Mouse (Mus musculus) embryonic facial prominence, embryonic 11.5 days (tissue): Measurements from ENCODE around the gene Myl6b. TPM values are rescaled to one million over a fixed set of nuclear protein-coding genes. Genes with fewer than 3 reads are reported as not detected.

Experiments
- ATAC-seq: fragments of 200-750 bp; cut with Nextera tagmentation; replicated peaks from 2 replicates; pipeline ENCODE4 v1.8.0; 2017; ENCODE audit warnings: low read depth; ENCODE audit not compliant: insufficient number of reproducible peaks, low FRiP score, low TSS enrichment
- DNase-seq: peaks from one replicate; pipeline ENCODE4 v3.0.0-alpha.2; 2015; ENCODE audit warnings: low spot score
- H3K27ac ChIP-seq: fragments of 300-500 bp; sonication (generic); replicated peaks from 2 replicates; pipeline ENCODE4 v1.5.1; 2014; ENCODE audit warnings: mild to moderate bottlenecking, low read depth, low read length, control low read depth
- H3K27me3 ChIP-seq: fragments of 300-500 bp; sonication (generic); 2 replicates; pipeline ENCODE4 v1.6.1; 2014; ENCODE audit warnings: mild to moderate bottlenecking, low read length, moderate library complexity, mixed read lengths; ENCODE audit not compliant: control insufficient read depth, insufficient read depth
- H3K36me3 ChIP-seq: fragments of 300-500 bp; sonication (generic); replicated peaks from 2 replicates; pipeline ENCODE4 v1.6.1; 2014; ENCODE audit warnings: low read depth, mild to moderate bottlenecking, low read length, moderate library complexity, mixed read lengths; ENCODE audit not compliant: control insufficient read depth, insufficient read depth
- H3K4me1 ChIP-seq: fragments of 300-500 bp; sonication (generic); 2 replicates; pipeline ENCODE4 v1.6.1; 2014; ENCODE audit warnings: low read length, mixed read lengths; ENCODE audit not compliant: control insufficient read depth, insufficient read depth
- H3K4me2 ChIP-seq: fragments of 300-500 bp; sonication (generic); 2 replicates; pipeline ENCODE4 v1.6.1; 2014; ENCODE audit warnings: low read depth, mild to moderate bottlenecking, control low read depth, low read length, moderate library complexity
- H3K4me3 ChIP-seq: fragments of 300-500 bp; sonication (generic); 2 replicates; pipeline ENCODE4 v1.5.1; 2014; ENCODE audit warnings: low read depth, low read length, control low read depth
- H3K9ac ChIP-seq: fragments of 300-500 bp; sonication (generic); replicated peaks from 2 replicates; pipeline ENCODE4 v1.6.1; 2014; ENCODE audit warnings: mild to moderate bottlenecking, control low read depth, low read length
- H3K9me3 ChIP-seq: fragments of 300-500 bp; sonication (generic); replicated peaks from 2 replicates; pipeline ENCODE4 v1.6.1; 2016; ENCODE audit warnings: mild to moderate bottlenecking, low read length, inconsistent platforms, mixed read lengths; ENCODE audit not compliant: control insufficient read depth
- WGBS: fragments of 180-500 bp; shearing (Covaris S2); extraction: QIAGEN DNeasy Blood & Tissue Kit; methylation state at CpG from one replicate; pipeline ENCODE4 v1.1.7; 2014; 5-methylcytosine and 5-hydroxymethylcytosine counted together
- polyA plus RNA-seq: library from polyadenylated mRNA; unstranded; fragments of >200 nt; fragmentation: Nextera tagmentation; extraction: Ambion mirVana; gene quantifications from 2 replicates; pipeline ENCODE4 v1.2.1, GENCODE M21; 2014

Gene Myl6b
- polyA plus RNA-seq, 1 experiment from 2014 or later = 2.3 TPM

GRCm38 (mm10) chr10:128543100-128543499, 44.6 kb upstream of the Myl6b start:
- Histone ChIP-seq H3K9me3 (no peaks in the 10 kb centered on the region), H3K9ac (no peak overlapping the region), H3K27me3 (no peaks in the 10 kb centered on the region), H3K27ac (no peak overlapping the region), H3K36me3 (peaks cover 12% of the 10 kb centered on the region), H3K4me1 (no peaks in the 10 kb centered on the region), H3K4me3 (0 out of 2 replicates have a peak overlapping the region, but pooled peaks have one; percentile 1), H3K4me2 (no peak overlapping the region)
- no peak for ATAC-seq
- no peak for DNase-seq
- WGBS = 79% methylated on average over 2 of the region's 2 CpGs

GRCm38 (mm10) chr10:128538340-128538870, 39.9 kb upstream of the Myl6b start:
- no peak overlapping the region for H3K4me2 ChIP-seq
- H3K27me3 ChIP-seq = no peaks in the 10 kb centered on the region
- H3K4me1 ChIP-seq = no peaks in the 10 kb centered on the region
- no peak overlapping the region for H3K27ac ChIP-seq
- WGBS = 67% methylated on average over 1 of the region's 1 CpGs
- H3K9me3 ChIP-seq = no peaks in the 10 kb centered on the region
- no peak for DNase-seq
- H3K4me3 ChIP-seq = no peak overlapping the region
- peaks cover under 1% of the 10 kb centered on the region for H3K36me3 ChIP-seq
- no peak overlapping the region for H3K9ac ChIP-seq
- ATAC-seq = no peak

DNA sequence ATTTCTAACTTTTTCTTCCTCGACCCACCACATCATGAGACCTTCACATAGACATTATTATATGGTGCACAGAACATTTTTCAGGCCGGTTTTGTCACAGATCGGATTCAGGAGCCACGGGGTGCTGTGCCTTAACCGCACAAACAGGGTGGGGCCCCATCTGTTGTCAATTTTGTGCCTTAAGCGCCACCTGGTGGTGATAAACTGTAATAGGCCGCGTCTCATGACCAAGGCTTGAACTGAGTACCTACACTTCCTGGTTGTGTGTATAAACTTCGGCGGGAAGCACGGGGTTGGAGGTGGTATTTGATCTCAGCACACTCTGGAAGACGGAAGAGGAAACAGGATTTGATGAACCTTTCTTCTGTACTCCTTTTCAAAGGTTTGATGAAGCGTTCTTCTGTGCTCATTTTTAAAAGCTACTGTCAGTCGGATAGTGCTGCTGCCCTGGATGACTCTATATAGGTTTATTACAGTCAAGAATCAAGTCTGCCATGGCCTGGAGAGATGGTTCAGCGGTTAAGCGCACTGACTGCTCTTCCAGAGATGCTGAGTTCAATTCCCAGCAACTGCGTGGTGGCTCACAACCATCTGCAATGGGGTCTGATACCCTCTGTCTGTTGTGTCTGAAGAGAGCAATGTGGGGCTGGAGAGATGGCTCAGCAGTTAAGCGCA, 37.9 kb upstream of the Myl6b start:
- Histone ChIP-seq H3K4me2 (peak overlapping the region; percentile 7; the same call in 1 of the 2 replicates), H3K4me3 (no peak overlapping the region), H3K36me3 (no peaks in the 10 kb centered on the region), H3K27me3 (no peaks in the 10 kb centered on the region), H3K27ac (no peak overlapping the region), H3K9me3 (no peaks in the 10 kb centered on the region), H3K9ac (no peak overlapping the region; the same call in 1 of the 2 replicates), H3K4me1 (no peaks in the 10 kb centered on the region)
- DNase-seq (peak; percentile 94), ATAC-seq (peak; percentile 81)
- WGBS = 17% methylated on average over 18 of the region's 18 CpGs

DNA sequence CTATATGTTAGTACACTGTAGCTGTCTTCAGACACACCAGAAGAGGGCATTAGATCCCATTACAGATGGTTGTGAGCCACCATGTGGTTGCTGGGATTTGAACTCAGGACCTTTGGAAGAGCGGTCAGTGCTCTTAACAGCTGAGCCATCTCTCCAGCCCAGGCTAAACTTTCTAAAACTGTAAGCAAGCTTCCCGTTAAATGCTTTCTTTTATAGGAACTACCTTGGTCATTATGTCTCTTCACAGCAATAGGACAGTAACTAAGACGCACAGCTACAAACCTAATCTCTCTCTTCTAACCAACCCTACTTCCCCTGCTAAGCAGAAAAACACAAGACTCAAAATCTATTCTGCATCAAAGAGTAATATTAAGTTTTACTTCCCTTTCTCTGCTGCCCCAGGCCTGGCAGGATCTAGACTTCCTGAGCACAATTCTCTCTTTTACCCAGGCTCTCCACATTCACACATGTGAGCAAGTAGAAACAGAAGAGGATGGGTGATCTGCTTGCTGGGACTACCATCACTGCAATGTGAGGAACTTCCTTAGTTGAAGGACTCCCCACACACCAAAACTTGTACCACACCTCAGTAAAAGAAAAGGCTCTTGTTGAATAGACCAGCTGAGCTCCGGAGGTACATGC, 37.3 kb upstream of the Myl6b start:
- Histone ChIP-seq H3K27ac (no peak overlapping the region), H3K4me2 (peak overlapping the region; percentile 7; the same call in 1 of the 2 replicates)
- 73% methylated on average over 4 of the region's 4 CpGs for WGBS

DNA sequence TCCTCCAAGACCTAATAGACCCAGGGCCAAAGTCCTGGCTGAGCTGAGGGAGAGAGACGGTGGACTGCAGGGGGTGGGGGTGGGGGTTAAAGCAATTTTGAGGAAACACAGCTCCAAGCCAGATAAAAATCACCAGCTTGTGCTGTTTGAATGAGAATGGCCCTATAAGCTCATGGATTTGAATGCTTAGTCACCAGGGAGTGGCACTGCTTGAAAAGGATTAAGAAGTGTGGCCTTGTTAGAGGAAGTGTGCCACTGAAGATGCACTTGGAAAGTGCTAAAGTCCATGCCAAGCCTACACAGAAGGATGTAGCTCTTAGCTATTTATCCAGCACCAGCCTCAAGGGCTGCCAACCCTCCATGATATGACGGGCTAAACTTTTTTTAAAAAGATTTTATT, 36.7 kb upstream of the Myl6b start:
- DNase-seq (no peak), ATAC-seq (no peak)
- WGBS = 90% methylated on average over 2 of the region's 2 CpGs
- H3K4me3 ChIP-seq = no peak overlapping the region
- H3K4me2 ChIP-seq = no peak overlapping the region
- H3K4me1 ChIP-seq = no peaks in the 10 kb centered on the region
- no peaks in the 10 kb centered on the region for H3K9me3 ChIP-seq
- H3K36me3 ChIP-seq = no peaks in the 10 kb centered on the region
- H3K27ac ChIP-seq = no peak overlapping the region
- H3K27me3 ChIP-seq = no peaks in the 10 kb centered on the region
- no peak overlapping the region for H3K9ac ChIP-seq

More for the DNA sequence above, 37.3 kb upstream of the Myl6b start:
- no peak for ATAC-seq
- Histone ChIP-seq H3K36me3 (no peaks in the 10 kb centered on the region), H3K9ac (no peak overlapping the region; the same call in 1 of the 2 replicates), H3K9me3 (no peaks in the 10 kb centered on the region), H3K4me3 (no peak overlapping the region), H3K4me1 (no peaks in the 10 kb centered on the region), H3K27me3 (no peaks in the 10 kb centered on the region)
- peak; percentile 13 for DNase-seq

DNA sequence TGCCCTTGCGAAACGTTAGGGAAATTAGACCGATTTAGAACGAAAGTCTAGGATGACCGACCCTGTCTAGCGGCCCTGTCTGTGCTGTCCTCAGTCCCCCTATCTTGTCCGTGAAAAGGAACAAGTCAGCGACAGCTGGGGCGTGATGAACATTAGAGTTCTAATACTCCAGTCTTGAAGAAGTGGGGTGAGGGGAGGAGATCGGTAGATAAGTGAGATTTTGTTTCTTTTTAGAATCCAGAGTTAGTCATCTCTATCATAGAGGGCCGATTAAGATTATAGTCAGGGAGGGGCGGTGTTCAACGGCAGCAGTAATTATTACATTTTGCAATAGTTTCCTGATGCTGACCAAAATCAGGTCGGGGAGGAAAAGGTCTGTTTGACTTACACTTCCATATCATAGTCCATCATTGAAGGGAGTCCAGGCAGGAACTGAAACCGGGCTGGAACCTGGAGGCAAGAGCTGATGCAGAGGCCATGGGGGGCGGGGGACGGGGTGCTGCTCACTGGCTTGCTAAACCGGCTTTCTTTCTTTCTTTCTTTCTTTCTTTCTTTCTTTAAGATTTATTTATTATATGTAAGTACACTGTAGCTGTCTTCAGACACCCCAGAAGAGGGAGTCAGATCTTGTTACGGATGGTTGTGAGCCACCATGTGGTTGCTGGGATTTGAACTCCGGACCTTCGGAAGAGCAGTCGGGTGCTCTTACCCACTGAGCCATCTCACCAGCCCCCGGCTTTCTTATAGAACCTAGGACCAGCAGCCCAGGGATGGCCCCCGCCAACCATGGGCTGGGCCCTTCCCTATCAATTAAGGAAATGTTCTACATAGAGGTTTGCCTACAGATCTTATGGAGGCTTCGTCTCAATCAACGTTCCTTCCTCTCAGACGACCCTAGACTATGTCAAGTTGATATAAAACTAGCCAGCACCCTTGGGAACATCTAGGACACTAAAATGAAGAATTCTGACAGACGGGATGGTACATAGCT, 28.2 kb upstream of the Myl6b start:
- Histone ChIP-seq H3K4me2 (peak overlapping the region; percentile 100), H3K4me1 (no peaks in the 10 kb centered on the region), H3K27me3 (peaks cover 8% of the 10 kb centered on the region; the same call in 1 of the 2 replicates), H3K27ac (no peak overlapping the region), H3K4me3 (peak overlapping the region; percentile 66), H3K36me3 (no peaks in the 10 kb centered on the region), H3K9ac (no peak overlapping the region), H3K9me3 (no peaks in the 10 kb centered on the region)
- no peak for ATAC-seq
- 29% methylated on average over 28 of the region's 28 CpGs for WGBS
- DNase-seq = no peak

- H3K27me3 ChIP-seq = peaks cover 8% of the 10 kb centered on the region; the same call in 1 of the 2 replicates
- peak within 1 kb of the TSS; percentile 41 for H3K9ac ChIP-seq
- no peaks in the 10 kb centered on the region for H3K9me3 ChIP-seq
- H3K4me1 ChIP-seq = no peaks in the 10 kb centered on the region
- peak; percentile 95 for ATAC-seq
- no peak within 1 kb of the TSS for H3K27ac ChIP-seq
- peak within 1 kb of the TSS; percentile 100 for H3K4me2 ChIP-seq
- H3K4me3 ChIP-seq = peak within 1 kb of the TSS; percentile 66
- under 1% methylated on average over 37 of the region's 37 CpGs for WGBS
- H3K36me3 ChIP-seq = no peaks in the 10 kb centered on the region
- peak; percentile 98 for DNase-seq
Measured at GRCm38 (mm10) chr10:128525671-128526308, 27.3 kb upstream of the Myl6b start, which contains the start of gene Esyt1. Gene Esyt1 (minus strand): TSS chr10:128525871.
